Mouse (Mus musculus): ENCODE data around the gene Mef2c.

Gene Mef2c

GRCm38 (mm10) chr13:83524159-83524901 is 20.5 kb downstream of the Mef2c start:
- DNase-seq (ENCODE audit: inconsistent ontology term): peak; percentile 77

GRCm38 (mm10) chr13:83524902-83525715 is 21.3 kb downstream of the Mef2c start:
- DNase-seq (ENCODE audit: inconsistent ontology term): peak; percentile 46

- no peak for DNase-seq (ENCODE audit: inconsistent ontology term)
These were observed 21.8 kb downstream of the Mef2c start for GRCm38 (mm10) chr13:83525716-83526005.

- DNase-seq (ENCODE audit: inconsistent ontology term): no peak
These were observed 22.2 kb downstream of the Mef2c start for GRCm38 (mm10) chr13:83526066-83526465.

GRCm38 (mm10) chr13:83527921-83528320 is 24.1 kb downstream of the Mef2c start:
- DNase-seq (ENCODE audit: inconsistent ontology term): no peak

- no peak for DNase-seq (ENCODE audit: inconsistent ontology term)
These were observed 26.0 kb downstream of the Mef2c start for GRCm38 (mm10) chr13:83529729-83530314.

- no peak for DNase-seq (ENCODE audit: inconsistent ontology term)
These were observed 27.1 kb downstream of the Mef2c start for GRCm38 (mm10) chr13:83530889-83531288.

GRCm38 (mm10) chr13:83531968-83532591 is 28.2 kb downstream of the Mef2c start:
- DNase-seq (ENCODE audit: inconsistent ontology term): no peak

- no peak for DNase-seq (ENCODE audit: inconsistent ontology term)
These were observed 32.5 kb downstream of the Mef2c start for GRCm38 (mm10) chr13:83536361-83536760.

GRCm38 (mm10) chr13:83537163-83537562 is 33.3 kb downstream of the Mef2c start:
- peak; percentile 14 for DNase-seq (ENCODE audit: inconsistent ontology term)

- DNase-seq (ENCODE audit: inconsistent ontology term): no peak
These were observed 36.1 kb downstream of the Mef2c start for GRCm38 (mm10) chr13:83539921-83540320.

GRCm38 (mm10) chr13:83542666-83543065 is 38.8 kb downstream of the Mef2c start:
- DNase-seq (ENCODE audit: inconsistent ontology term): peak; percentile 40

- no peak for DNase-seq (ENCODE audit: inconsistent ontology term)
These were observed 40.9 kb downstream of the Mef2c start for GRCm38 (mm10) chr13:83544707-83545106.

- no peak for DNase-seq (ENCODE audit: inconsistent ontology term)
These were observed 43.0 kb downstream of the Mef2c start for GRCm38 (mm10) chr13:83546876-83547275.

- DNase-seq (ENCODE audit: inconsistent ontology term): no peak
These were observed 47.4 kb downstream of the Mef2c start for GRCm38 (mm10) chr13:83551259-83551658.

- no peak for DNase-seq (ENCODE audit: inconsistent ontology term)
These were observed 48.2 kb downstream of the Mef2c start for GRCm38 (mm10) chr13:83552051-83552450.

GRCm38 (mm10) chr13:83563261-83563660 is 59.4 kb downstream of the Mef2c start:
- DNase-seq (ENCODE audit: inconsistent ontology term): no peak

- peak; percentile 11 for DNase-seq (ENCODE audit: inconsistent ontology term)
These were observed 61.9 kb downstream of the Mef2c start for GRCm38 (mm10) chr13:83565732-83566131.

GRCm38 (mm10) chr13:83566180-83566579 is 62.3 kb downstream of the Mef2c start:
- DNase-seq (ENCODE audit: inconsistent ontology term): no peak

GRCm38 (mm10) chr13:83566834-83567534 is 63.1 kb downstream of the Mef2c start:
- no peak for DNase-seq (ENCODE audit: inconsistent ontology term)

- DNase-seq (ENCODE audit: inconsistent ontology term): peak; percentile 82
These were observed 63.8 kb downstream of the Mef2c start for GRCm38 (mm10) chr13:83567681-83568080.
